Mouse (Mus musculus): ENCODE data around the gene Arsg. TPM values are rescaled to one million over a fixed set of nuclear protein-coding genes. Genes with fewer than 3 reads are reported as not detected.

Gene Arsg
- polyA plus RNA-seq, 1 experiment from 2014 or later: 3.2 TPM

DNA sequence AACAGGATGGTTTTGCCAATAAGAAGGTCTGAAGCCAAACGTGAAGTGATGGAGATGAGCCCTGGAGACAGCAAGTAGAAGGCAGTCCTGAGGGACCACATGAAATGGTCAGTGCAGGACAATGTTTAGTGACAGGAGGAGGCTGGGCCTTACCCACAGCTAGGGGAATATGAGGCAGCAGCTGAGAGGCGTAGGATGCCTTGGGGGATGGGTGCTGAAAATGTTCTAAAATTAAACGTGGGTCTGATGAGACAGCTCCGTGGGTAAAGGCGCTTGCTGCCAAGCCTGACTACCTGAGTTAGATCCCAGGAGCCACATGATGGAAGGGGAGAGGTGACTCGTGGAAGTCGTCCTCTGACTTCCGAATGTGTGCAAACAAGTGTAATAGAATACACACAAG lies 116.8 kb downstream of the Arsg start:
- no peak for DNase-seq (ENCODE audit: low spot score)
- TF ChIP-seq CTCF (IDR thresholded peaks at IDR 0.05; ENCODE audit: low read depth) (no peak), EP300 (optimal IDR thresholded peaks at IDR 0.05) (no peak)
- no peaks in the 10 kb centered on the region for H3K9me3 ChIP-seq (ENCODE audit: control insufficient read depth, low read length)
- no peak overlapping the region for H3K27ac ChIP-seq (replicated peaks)
- no peak overlapping the region for H3K4me3 ChIP-seq (ENCODE audit: low read depth, low read length)
- no peak overlapping the region for H3K9ac ChIP-seq (ENCODE audit: low read length)
- no peaks in the 10 kb centered on the region for H3K4me1 ChIP-seq (replicated peaks; ENCODE audit: control insufficient read depth, insufficient read depth)
- WGBS: 74% methylated on average over 8 of the region's 8 CpGs
- no peaks in the 10 kb centered on the region for H3K27me3 ChIP-seq (ENCODE audit: control insufficient read depth, insufficient read depth, low read length)
- peaks cover 5% of the 10 kb centered on the region; the same call in 1 of the 2 replicates for H3K36me3 ChIP-seq (ENCODE audit: control insufficient read depth, insufficient read depth, low read length)
- no peak for ATAC-seq (ENCODE audit: low FRiP score, low TSS enrichment)
- H3K4me2 ChIP-seq (replicated peaks; ENCODE audit: low read depth): no peak overlapping the region

DNA sequence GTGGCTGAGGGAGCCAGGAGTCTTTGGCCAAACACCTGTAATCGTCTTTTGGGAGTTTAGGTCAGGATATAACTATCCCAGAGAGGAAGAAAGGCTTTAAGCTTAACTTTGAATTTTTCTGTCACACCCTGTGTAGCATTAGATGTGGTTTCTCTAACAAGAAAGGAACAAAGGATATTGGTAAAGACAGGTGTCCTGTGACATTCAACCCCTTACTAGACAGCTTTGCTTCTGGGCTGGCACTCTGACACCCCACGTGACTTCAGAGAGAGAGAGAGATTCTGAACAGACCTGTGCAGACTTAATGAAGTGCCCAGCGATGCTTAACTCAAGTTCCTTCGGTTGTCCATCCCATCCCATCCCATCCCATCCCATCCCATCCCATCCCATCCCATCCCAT lies 118.3 kb downstream of the Arsg start:
- no peak overlapping the region for H3K4me2 ChIP-seq (replicated peaks; ENCODE audit: low read depth)
- TF ChIP-seq CTCF (IDR thresholded peaks at IDR 0.05; ENCODE audit: low read depth): no peak
- no peak for TF ChIP-seq EP300 (optimal IDR thresholded peaks at IDR 0.05)
- DNase-seq (ENCODE audit: low spot score) (no peak), ATAC-seq (ENCODE audit: low FRiP score, low TSS enrichment) (no peak)
- peaks cover 11% of the 10 kb centered on the region; the same call in 1 of the 2 replicates for H3K36me3 ChIP-seq (ENCODE audit: control insufficient read depth, insufficient read depth, low read length)
- no peaks in the 10 kb centered on the region for H3K4me1 ChIP-seq (replicated peaks; ENCODE audit: control insufficient read depth, insufficient read depth)
- H3K27ac ChIP-seq (replicated peaks): no peak overlapping the region
- H3K9ac ChIP-seq (ENCODE audit: low read length): no peak overlapping the region
- no peak overlapping the region for H3K4me3 ChIP-seq (ENCODE audit: low read depth, low read length)
- WGBS: 82% methylated on average over 4 of the region's 4 CpGs
- H3K9me3 ChIP-seq (ENCODE audit: control insufficient read depth, low read length): no peaks in the 10 kb centered on the region
- H3K27me3 ChIP-seq (ENCODE audit: control insufficient read depth, insufficient read depth, low read length): no peaks in the 10 kb centered on the region

DNA sequence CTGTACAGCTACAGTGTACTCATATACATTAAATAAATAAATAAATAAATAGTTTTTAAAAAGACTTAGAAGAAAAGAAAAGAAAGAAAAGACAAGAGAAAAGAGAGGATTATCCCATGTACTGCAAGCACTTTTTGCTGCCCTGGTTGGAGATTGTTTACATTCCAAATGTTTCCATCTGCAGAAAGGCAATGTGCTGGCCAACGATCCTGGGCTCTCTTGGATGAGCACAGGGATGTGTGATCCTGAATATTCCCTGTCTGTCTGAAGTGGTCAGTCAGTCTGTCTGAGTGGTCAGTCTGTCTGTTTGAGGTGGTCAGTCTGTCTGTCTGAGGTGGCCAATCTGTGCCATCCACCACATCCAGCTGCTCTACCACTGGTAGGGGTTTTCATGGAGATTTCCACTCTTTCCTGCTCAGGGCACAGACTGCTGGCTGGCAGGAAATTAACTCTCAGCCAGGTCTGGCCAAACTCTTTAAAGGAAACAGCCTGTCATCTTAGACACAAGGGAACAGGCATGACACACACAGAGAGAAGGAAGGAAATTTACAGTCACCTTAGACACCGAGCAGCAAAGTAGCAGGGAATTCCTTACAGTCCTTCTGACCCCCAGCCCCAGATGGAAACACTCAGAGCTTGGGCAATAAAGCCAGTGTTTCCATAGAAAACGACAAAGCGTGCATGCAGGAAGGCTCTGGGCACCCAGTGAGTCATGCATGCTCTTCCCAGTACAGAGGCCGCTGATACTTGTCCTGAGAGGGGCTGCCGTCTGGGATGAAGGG lies 120.2 kb downstream of the Arsg start:
- TF ChIP-seq CTCF (IDR thresholded peaks at IDR 0.05; ENCODE audit: low read depth) (no peak), EP300 (optimal IDR thresholded peaks at IDR 0.05) (no peak)
- Histone ChIP-seq H3K9ac (ENCODE audit: low read length) (no peak overlapping the region), H3K4me1 (replicated peaks; ENCODE audit: control insufficient read depth, insufficient read depth) (no peaks in the 10 kb centered on the region), H3K36me3 (ENCODE audit: control insufficient read depth, insufficient read depth, low read length) (peaks cover 18% of the 10 kb centered on the region; the same call in 1 of the 2 replicates), H3K4me2 (replicated peaks; ENCODE audit: low read depth) (no peak overlapping the region), H3K27ac (replicated peaks) (peak overlapping the region; percentile 49; the same call in 1 of the 2 replicates), H3K9me3 (ENCODE audit: control insufficient read depth, low read length) (no peaks in the 10 kb centered on the region), H3K27me3 (ENCODE audit: control insufficient read depth, insufficient read depth, low read length) (no peaks in the 10 kb centered on the region), H3K4me3 (ENCODE audit: low read depth, low read length) (no peak overlapping the region)
- no peak for DNase-seq (ENCODE audit: low spot score)
- 17% methylated on average over 6 of the region's 6 CpGs for WGBS
- peak; percentile 60; the same call in 1 of the 2 replicates for ATAC-seq (ENCODE audit: low FRiP score, low TSS enrichment)

DNA sequence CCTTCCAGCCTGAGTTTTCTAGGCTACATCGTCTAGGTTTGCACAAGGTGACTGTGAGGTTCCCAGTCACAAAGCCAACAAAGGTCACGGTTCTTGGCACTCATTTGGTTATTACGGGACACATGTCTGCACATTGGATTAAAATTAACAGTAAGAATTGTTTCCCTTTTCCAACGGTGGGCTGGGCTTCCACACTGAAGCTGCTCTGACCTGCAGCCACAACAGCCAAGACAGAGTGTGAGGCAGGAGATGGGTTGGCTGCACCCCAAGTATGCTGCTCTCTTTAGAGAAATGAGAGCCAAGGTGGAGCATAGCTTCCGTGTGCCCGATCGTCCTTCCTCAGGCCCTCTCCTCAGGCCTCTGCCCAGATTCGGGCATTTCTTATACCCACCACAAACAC lies 121.6 kb downstream of the Arsg start:
- TF ChIP-seq CTCF (IDR thresholded peaks at IDR 0.05; ENCODE audit: low read depth) (no peak), EP300 (optimal IDR thresholded peaks at IDR 0.05) (no peak)
- no peak for DNase-seq (ENCODE audit: low spot score)
- no peaks in the 10 kb centered on the region for H3K27me3 ChIP-seq (ENCODE audit: control insufficient read depth, insufficient read depth, low read length)
- H3K9ac ChIP-seq (ENCODE audit: low read length): no peak overlapping the region
- no peaks in the 10 kb centered on the region for H3K4me1 ChIP-seq (replicated peaks; ENCODE audit: control insufficient read depth, insufficient read depth)
- H3K36me3 ChIP-seq (ENCODE audit: control insufficient read depth, insufficient read depth, low read length): peaks cover 16% of the 10 kb centered on the region; the same call in 1 of the 2 replicates
- no peak overlapping the region for H3K4me3 ChIP-seq (ENCODE audit: low read depth, low read length)
- H3K27ac ChIP-seq (replicated peaks): no peak overlapping the region
- no peak for ATAC-seq (ENCODE audit: low FRiP score, low TSS enrichment)
- WGBS: 70% methylated on average over 8 of the region's 8 CpGs
- no peaks in the 10 kb centered on the region for H3K9me3 ChIP-seq (ENCODE audit: control insufficient read depth, low read length)
- no peak overlapping the region for H3K4me2 ChIP-seq (replicated peaks; ENCODE audit: low read depth)

DNA sequence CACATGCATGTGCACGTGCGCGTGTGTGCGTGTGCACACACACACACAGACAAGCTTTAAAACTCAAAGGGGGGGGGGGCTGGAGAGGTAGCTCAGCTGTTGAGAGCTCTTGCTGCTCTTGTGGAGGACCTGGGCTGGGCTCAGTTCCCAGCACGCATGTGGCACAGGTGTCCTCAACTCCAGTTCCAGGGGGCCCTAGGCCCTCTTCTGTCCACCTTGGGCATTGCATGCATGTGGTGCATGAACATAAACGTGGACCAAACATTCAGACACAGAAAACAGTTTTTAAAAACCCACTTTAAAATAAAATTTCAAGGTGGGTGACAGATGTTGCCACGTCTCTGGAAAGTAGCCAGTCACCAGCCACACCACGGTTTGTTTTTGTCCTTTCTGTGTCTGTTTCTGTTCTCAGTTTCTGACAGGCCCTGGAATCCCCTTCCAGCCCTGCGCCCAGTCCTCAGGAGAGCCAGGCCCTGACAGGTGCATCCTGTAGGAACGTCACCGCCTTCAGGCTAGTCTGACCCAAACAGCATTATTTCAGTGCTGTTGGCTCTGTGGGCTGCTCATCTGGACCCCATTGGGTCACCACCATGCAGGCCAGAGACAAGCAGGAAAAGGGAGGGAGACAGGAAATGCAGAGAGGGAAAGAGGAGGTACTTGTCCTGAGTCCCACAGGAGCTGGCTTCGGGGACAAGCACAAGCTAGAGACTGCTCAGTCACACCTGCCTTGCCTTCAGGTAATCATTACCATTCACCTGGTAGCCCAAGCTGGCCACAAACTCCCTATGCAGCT lies 125.8 kb downstream of the Arsg start:
- peaks cover 24% of the 10 kb centered on the region; the same call in 1 of the 2 replicates for H3K36me3 ChIP-seq (ENCODE audit: control insufficient read depth, insufficient read depth, low read length)

More for the DNA sequence above, 125.8 kb downstream of the Arsg start:
- Histone ChIP-seq H3K9me3 (ENCODE audit: control insufficient read depth, low read length) (no peaks in the 10 kb centered on the region), H3K27me3 (ENCODE audit: control insufficient read depth, insufficient read depth, low read length) (no peaks in the 10 kb centered on the region), H3K27ac (replicated peaks) (no peak overlapping the region), H3K4me3 (ENCODE audit: low read depth, low read length) (no peak overlapping the region), H3K4me2 (replicated peaks; ENCODE audit: low read depth) (no peak overlapping the region), H3K4me1 (replicated peaks; ENCODE audit: control insufficient read depth, insufficient read depth) (no peaks in the 10 kb centered on the region), H3K9ac (ENCODE audit: low read length) (no peak overlapping the region)
- peak; percentile 47 for TF ChIP-seq CTCF (IDR thresholded peaks at IDR 0.05; ENCODE audit: low read depth)
- TF ChIP-seq EP300 (optimal IDR thresholded peaks at IDR 0.05): no peak
- WGBS: 86% methylated on average over 12 of the region's 12 CpGs
- DNase-seq (ENCODE audit: low spot score) (no peak), ATAC-seq (ENCODE audit: low FRiP score, low TSS enrichment) (no peak)
